In the genomic region with DNA sequence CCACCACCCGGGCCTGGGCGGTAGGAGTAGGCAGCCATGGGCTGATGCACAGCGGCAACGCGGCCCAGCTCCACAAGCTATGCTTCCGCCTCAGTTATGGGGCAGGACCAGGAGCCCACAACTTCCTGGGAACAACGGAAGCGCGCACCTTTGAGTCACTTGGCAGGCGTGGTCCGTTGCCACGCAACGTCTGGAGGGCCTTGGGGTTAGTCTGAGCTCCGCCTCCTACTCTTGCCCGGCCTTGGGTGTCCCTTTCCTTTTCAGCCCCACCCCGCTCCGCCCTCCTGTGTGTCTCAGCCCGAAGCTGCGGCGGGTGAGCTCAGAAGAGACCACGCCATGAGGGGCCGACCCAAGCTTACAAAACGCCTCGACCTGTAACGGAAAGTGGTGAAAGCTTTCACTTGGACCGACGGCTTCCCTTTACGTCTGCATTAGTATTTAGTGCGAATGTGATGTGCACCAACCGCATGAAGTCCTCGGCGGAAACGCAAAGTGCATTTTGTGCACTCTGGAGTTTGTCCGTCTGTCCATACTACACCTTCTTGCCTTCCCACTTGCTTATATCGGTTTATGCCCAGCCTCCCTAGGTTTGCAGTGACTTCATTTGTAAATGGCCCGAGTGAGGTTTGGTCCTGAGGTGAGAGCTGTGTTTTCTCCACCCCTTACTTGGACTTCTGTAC, we compare ENCODE assay signal across 8 mouse cellular contexts. TPM values are rescaled to one million over a fixed set of nuclear protein-coding genes. Genes with fewer than 3 reads are reported as not detected.
DNase-seq lines count a peak whose midpoint lies in the region; ATAC-seq and TF ChIP-seq lines count a peak whose summit lies in the region.

Pdcd6 (minus strand) TSS at position 411 of the 680 bp plus-strand sequence.

- H3K36me3 ChIP-seq in ES-E14 (ENCODE audit: control insufficient read depth, insufficient read depth, low read length, poor library complexity, severe bottlenecking), result peaks cover 4% of the 10 kb centered on the region
- peaks cover 27% of the 10 kb centered on the region for H3K36me3 ChIP-seq in forebrain, embryonic 15.5 days

- in situ Hi-C loops in ES-E14 (cut with MboI; ENCODE audit: low sequenced_read_pairs in 2 of 2, unreplicated experiment in 2 of 2), result no loop called here

- no peaks in the 10 kb centered on the region for H3K4me1 ChIP-seq in ES-E14 (ENCODE audit: control insufficient read depth in 2 of 2, insufficient read depth in 2 of 2, low read length in 2 of 2, poor library complexity in 1 of 2)
- H3K4me1 ChIP-seq in forebrain, embryonic 15.5 days, result peaks cover 16% of the 10 kb centered on the region
- H3K4me1 ChIP-seq in lung, adult 2 months (ENCODE audit: control insufficient read depth, insufficient read depth, low read length), result no peaks in the 10 kb centered on the region

- DNase-seq in ES-E14 (ENCODE audit: low read depth, low spot score), result peak; percentile 98
- DNase-seq in cerebellum, adult 11-12 months, result peak; percentile 91
- peak; percentile 93 for DNase-seq in heart, postnatal 25 days (ENCODE audit: low spot score)
- peak; percentile 89 to 93 for DNase-seq in layer of hippocampus, adult 18-20 months (ENCODE audit: low spot score in 2 of 2)
- DNase-seq in lung, adult 2 months, result peak; percentile 94
- peak; percentile 91 to 94 for DNase-seq in thymus, adult 18-20 months

- ATAC-seq in forebrain, embryonic 15.5 days (replicated peaks), result peak; percentile 98
- ATAC-seq in neutrophil, adult 5-6 weeks (ENCODE audit: extremely low read depth, insufficient number of reproducible peaks, low FRiP score, poor library complexity, severe bottlenecking), result peak; percentile 96

- H3K27ac ChIP-seq in ES-E14 (ENCODE audit: insufficient read depth, low read depth, low read length, poor library complexity, severe bottlenecking), result no peak within 1 kb of the TSS; the same call in 1 of the 2 replicates
- peak within 1 kb of the TSS; percentile 63 for H3K27ac ChIP-seq in forebrain, embryonic 15.5 days (replicated peaks)

- no peak for TF ChIP-seq CTCF in lung, adult 2 months (IDR thresholded peaks at IDR 0.05; ENCODE audit: insufficient read depth, low read length)

- H3K27me3 ChIP-seq in forebrain, embryonic 15.5 days, result no peaks in the 10 kb centered on the region

- peak; percentile 76; the same call in 1 of the 2 replicates for TF ChIP-seq POLR2A in lung, adult 2 months (IDR thresholded peaks at IDR 0.05; ENCODE audit: borderline replicate concordance, extremely low read depth, low read depth, low read length)

- under 1% methylated on average over 36 of the region's 36 CpGs for WGBS in forebrain, embryonic 15.5 days
- under 1% methylated on average over 36 of the region's 36 CpGs for WGBS in lung, adult 2 months

- peak within 1 kb of the TSS; percentile 66 for H3K4me2 ChIP-seq in forebrain, embryonic 15.5 days (replicated peaks)

- peak within 1 kb of the TSS; percentile 84 to 96 for H3K4me3 ChIP-seq in ES-E14 (ENCODE audit: insufficient read depth in 1 of 2, low read depth in 1 of 2, low read length in 2 of 2, poor library complexity in 1 of 2, severe bottlenecking in 1 of 2)
- H3K4me3 ChIP-seq in forebrain, embryonic 15.5 days, result peak within 1 kb of the TSS; percentile 78
- peak within 1 kb of the TSS; percentile 68 for H3K4me3 ChIP-seq in lung, adult 2 months (replicated peaks; ENCODE audit: extremely low read depth, low read depth, low read length)

- H3K9me3 ChIP-seq in ES-E14 (ENCODE audit: control insufficient read depth, insufficient read depth, low read depth, low read length), result no peaks in the 10 kb centered on the region
- no peaks in the 10 kb centered on the region for H3K9me3 ChIP-seq in forebrain, embryonic 15.5 days

- intact Hi-C loops in heart, postnatal 25 days (cut with DNase I), result loop anchor here (5.0 kb wide), 1 partner anchor 110 kb away; the partner anchor contains the start of gene Exoc3

- peak within 1 kb of the TSS; percentile 89 for H3K9ac ChIP-seq in ES-E14 (ENCODE audit: insufficient read depth, low read depth, low read length, poor library complexity, severe bottlenecking)
- peak within 1 kb of the TSS; percentile 77 for H3K9ac ChIP-seq in forebrain, embryonic 15.5 days (replicated peaks)

TF ChIP-seq in ES-E14, 5 proteins besides CTCF, POLR2A, EP300 and RAD21:
- TF ChIP-seq MAFK (IDR thresholded peaks at IDR 0.05; ENCODE audit: insufficient read depth, low read depth, low read length) (no peak), ZC3H11A (IDR thresholded peaks at IDR 0.05; ENCODE audit: borderline replicate concordance, low read depth, low read length) (no peak), HCFC1 (IDR thresholded peaks at IDR 0.05; ENCODE audit: borderline replicate concordance, insufficient read depth, low read length) (no peak), ZNF384 (IDR thresholded peaks at IDR 0.05; ENCODE audit: low read depth, low read length) (no peak), CHD2 (IDR thresholded peaks at IDR 0.05; ENCODE audit: low read depth, low read length) (no peak)

RNA-seq across cellular contexts. Expression of gene Pdcd6, which starts in this region (rescaled TPM):
- total RNA-seq in ES-E14 (2012; rRNA removed), result 87.8 and 101 TPM in 2 replicates
- 134 and 137 TPM in 2 replicates for polyA plus RNA-seq in forebrain, embryonic 15.5 days (2015; fragmentation: Nextera tagmentation; extraction: Ambion mirVana)
- total RNA-seq in heart, postnatal 25 days (2021), result 10 to 100 TPM; 40.1 to 40.8 TPM
- 10 to 100 TPM; 68.7 to 70.7 TPM for total RNA-seq in layer of hippocampus, adult 18-20 months (2021)
- polyA plus RNA-seq in lung, adult 2 months (2012; rRNA removed), result 66.8 and 78.3 TPM in 2 replicates
- total RNA-seq in neutrophil, adult 5-6 weeks (2017), result 106 and 110 TPM in 2 replicates
